Mouse (Mus musculus) liver, postnatal 0 days (tissue): ENCODE measurements at regions not wholly inside any gene's neighbourhood (a gene's known extent, or its start where the extent isn't known, plus 50 kb on each side); places are given as distances from the start of the nearest gene placed in this dataset.

Experiments
- CTCF ChIP-seq: sonication (generic); IDR thresholded peaks from 2 replicates; pipeline ENCODE4 v1.5.1; 2016; ENCODE audit warnings: antibody characterized with exemption, low read depth
- EP300 ChIP-seq: IDR thresholded peaks from 2 replicates; pipeline ENCODE4 v1.6.1; 2016; ENCODE audit warnings: antibody characterized with exemption, low read depth, mild to moderate bottlenecking

GRCm38 (mm10) chr3:147083374-147083773 is 231.2 kb downstream of the Ttll7 start:
- no peak for TF ChIP-seq CTCF
- no peak for TF ChIP-seq EP300
